In genomic region chr5:23992876-23993552, GRCm38 (mm10) we compare ENCODE assay signal across 8 mouse cellular contexts. TPM values are rescaled to one million over a fixed set of nuclear protein-coding genes. Genes with fewer than 3 reads are reported as not detected.
DNase-seq lines count a peak whose midpoint lies in the region; ATAC-seq lines count a peak whose summit lies in the region.

No protein-coding gene starts in this region.

- no peaks in the 10 kb centered on the region for H3K27me3 ChIP-seq in heart, embryonic 10.5 days (ENCODE audit: insufficient read depth, poor library complexity, severe bottlenecking)
- no peaks in the 10 kb centered on the region for H3K27me3 ChIP-seq in kidney, embryonic 14.5 days (ENCODE audit: control insufficient read depth, insufficient read depth, low read length)

- peaks cover 8% of the 10 kb centered on the region; the same call in 1 of the 2 replicates for H3K4me1 ChIP-seq in heart, embryonic 10.5 days
- peaks cover 12% of the 10 kb centered on the region for H3K4me1 ChIP-seq in kidney, embryonic 14.5 days (ENCODE audit: control insufficient read depth, insufficient read depth, low read length)

- H3K27ac ChIP-seq in heart, embryonic 10.5 days = peak overlapping the region; percentile 62; the same call in 1 of the 2 replicates
- peak overlapping the region; percentile 73 for H3K27ac ChIP-seq in kidney, embryonic 14.5 days (ENCODE audit: low read depth, low read length)

- no peak overlapping the region for H3K4me2 ChIP-seq in kidney, embryonic 14.5 days (replicated peaks; ENCODE audit: low read depth, low read length)

- no peak overlapping the region for H3K4me3 ChIP-seq in heart, embryonic 10.5 days
- no peak overlapping the region; the same call in 1 of the 2 replicates for H3K4me3 ChIP-seq in kidney, embryonic 14.5 days (ENCODE audit: low read length)

- 58% methylated on average over 5 of the region's 5 CpGs for WGBS in heart, embryonic 10.5 days
- 28% methylated on average over 5 of the region's 5 CpGs for WGBS in kidney, embryonic 14.5 days

- no peak; the same call in 1 of the 2 replicates for ATAC-seq in kidney, embryonic 14.5 days (ENCODE audit: low FRiP score, low TSS enrichment)
- no peak for ATAC-seq in inflammation-experienced regulatory T-cells, adult 6 months

- DNase-seq in cerebellum, adult 8-10 months = peak; percentile 6
- DNase-seq in cerebellum, adult 11-12 months = no peak
- peak; percentile 8 for DNase-seq in embryo, embryonic 9.5 days (ENCODE audit: extremely low spot score)
- no peak for DNase-seq in heart, embryonic 10.5 days (ENCODE audit: low spot score)
- DNase-seq in lung, adult 18-20 months = peak; percentile 37 to 71
- peak; percentile 74 for DNase-seq in retina, embryonic 14.5 days (ENCODE audit: low spot score)

- H3K36me3 ChIP-seq in heart, embryonic 10.5 days = no peaks in the 10 kb centered on the region; the same call in 1 of the 2 replicates
- H3K36me3 ChIP-seq in kidney, embryonic 14.5 days (ENCODE audit: control insufficient read depth, insufficient read depth, low read length) = no peaks in the 10 kb centered on the region

- no peak overlapping the region for H3K9ac ChIP-seq in kidney, embryonic 14.5 days (ENCODE audit: low read depth, low read length)

- H3K9me3 ChIP-seq in heart, embryonic 10.5 days = no peaks in the 10 kb centered on the region
- no peaks in the 10 kb centered on the region for H3K9me3 ChIP-seq in kidney, embryonic 14.5 days (ENCODE audit: control insufficient read depth, low read length)

RNA-seq across cellular contexts. Expression of gene Fam126a, which starts 37.5 kb away (rescaled TPM):
- polyA plus RNA-seq in heart, embryonic 10.5 days (2016; fragmentation: Nextera tagmentation; extraction: Ambion mirVana) = 27.5 and 39.7 TPM in 2 replicates
- polyA plus RNA-seq in kidney, embryonic 14.5 days (2014; fragmentation: Nextera tagmentation; extraction: Ambion mirVana) = 10.1 and 26.8 TPM in 2 replicates
- polyA plus RNA-seq in inflammation-experienced regulatory T-cells, adult 6 months (2017; shearing (Covaris generic)) = 1 to 10 TPM; 6.5 to 9.3 (median 6.8) TPM

Comparison
In these comparisons a context has a peak if more than half of its experiments do, and no peak if none do; other contexts are left out.
1. DNase-seq: peak in cerebellum, adult 8-10 months (single experiment), embryo, embryonic 9.5 days (single experiment), lung, adult 18-20 months (2 of 2) and retina, embryonic 14.5 days (single experiment); none in cerebellum, adult 11-12 months (single experiment) and heart, embryonic 10.5 days (single experiment).